Mouse (Mus musculus) olfactory bulb, adult 2 months (tissue): ENCODE results near the gene Dusp5. TPM values are rescaled to one million over a fixed set of nuclear protein-coding genes. Genes with fewer than 3 reads are reported as not detected.
A peak's percentile ranks its signal among the peaks of the same experiment; 100 is the strongest.
"Not testable (repeated sequence)": the region's sequence is repeated elsewhere in the genome, so short reads cannot be mapped to it uniquely, and the experiment has no call there.

Experiments
- H3K27ac ChIP-seq: fragments of 200-500 bp; 2 replicates; pipeline ENCODE4 v1.5.1; 2012; ENCODE audit warnings: low read depth, low read length; ENCODE audit not compliant: insufficient read depth
- H3K4me1 ChIP-seq: fragments of 200-500 bp; 2 replicates; pipeline ENCODE4 v1.6.1; 2012; ENCODE audit warnings: low read length; ENCODE audit not compliant: control insufficient read depth, insufficient read depth
- H3K4me3 ChIP-seq: fragments of 200-500 bp; 2 replicates; pipeline ENCODE4 v1.5.1; 2012; ENCODE audit warnings: mild to moderate bottlenecking, low read depth, low read length, moderate library complexity; ENCODE audit not compliant: insufficient read depth
- CTCF ChIP-seq: fragments of 200-500 bp; IDR thresholded peaks from 2 replicates; pipeline ENCODE4 v1.5.1; 2012; ENCODE audit warnings: low read depth, mild to moderate bottlenecking, low read length, moderate library complexity; ENCODE audit not compliant: insufficient read depth
- POLR2A ChIP-seq: fragments of 200-500 bp; IDR thresholded peaks from 2 replicates; pipeline ENCODE4 v1.6.1; 2012; ENCODE audit warnings: mild to moderate bottlenecking, low read depth, low read length, moderate library complexity; ENCODE audit not compliant: insufficient read depth
- WGBS: fragments of 180-500 bp; shearing (Covaris S2); methylation state at CpG from one replicate; pipeline ENCODE4 v1.1.7; 2018; 5-methylcytosine and 5-hydroxymethylcytosine counted together
- polyA plus RNA-seq: library from polyadenylated mRNA; stranded (reverse); fragments of >200 nt; gene quantifications from 2 replicates; pipeline ENCODE4 v1.2.4, GENCODE M21; 2012; ENCODE audit warnings: low replicate concordance; ENCODE audit not compliant: missing spikeins, insufficient read depth, insufficient read length

Dusp5 gene
- polyA plus RNA-seq, 1 experiment: not detected

- WGBS: 91% methylated on average over 4 of the region's 4 CpGs
- peaks cover 12% of the 10 kb centered on the region for H3K4me1 ChIP-seq
- TF ChIP-seq CTCF: no peak
- no peak for TF ChIP-seq POLR2A
- H3K4me3 ChIP-seq: no peak overlapping the region
- H3K27ac ChIP-seq: no peak overlapping the region
Observed at GRCm38 (mm10) chr19:53492528-53492927, 36.4 kb upstream of the Dusp5 start.

- Histone ChIP-seq H3K4me3 (no peak overlapping the region), H3K27ac (no peak overlapping the region), H3K4me1 (peaks cover 12% of the 10 kb centered on the region)
- no peak for TF ChIP-seq CTCF
- TF ChIP-seq POLR2A: no peak
- WGBS: 65% methylated on average over 5 of the region's 5 CpGs
Observed at GRCm38 (mm10) chr19:53493866-53494265, 35.0 kb upstream of the Dusp5 start.

DNA sequence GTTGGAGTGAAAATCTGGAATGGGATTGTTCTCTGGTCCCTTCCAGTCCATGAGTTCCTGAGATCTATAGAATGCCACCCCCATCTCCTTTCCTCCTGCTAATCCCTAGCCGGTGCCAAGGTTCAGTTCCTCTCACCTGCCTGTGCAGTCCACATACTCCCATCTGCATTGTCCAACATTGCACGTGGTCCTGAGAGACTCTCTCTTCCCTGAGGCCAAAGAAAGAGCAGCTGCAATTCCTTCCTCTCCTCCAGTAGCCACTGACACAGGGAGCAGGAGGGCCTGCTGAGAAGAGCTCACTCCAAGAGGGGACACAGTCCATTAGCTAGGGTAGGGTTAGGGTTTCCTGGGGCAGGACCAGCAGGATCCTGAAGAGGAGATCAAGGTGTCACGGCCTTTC is 31.0 kb upstream of the Dusp5 start:
- 79% methylated on average over 3 of the region's 3 CpGs for WGBS
- Histone ChIP-seq H3K4me3 (no peak overlapping the region), H3K27ac (no peak overlapping the region), H3K4me1 (peaks cover 26% of the 10 kb centered on the region)
- TF ChIP-seq POLR2A (no peak), CTCF (no peak)

- Histone ChIP-seq H3K27ac (no peak overlapping the region), H3K4me3 (no peak overlapping the region), H3K4me1 (peaks cover 31% of the 10 kb centered on the region)
- 86% methylated on average over 8 of the region's 8 CpGs for WGBS
- TF ChIP-seq POLR2A: no peak
- TF ChIP-seq CTCF: no peak
Observed at GRCm38 (mm10) chr19:53499049-53499448, 29.9 kb upstream of the Dusp5 start.

GRCm38 (mm10) chr19:53499451-53499940 is 29.4 kb upstream of the Dusp5 start:
- WGBS: 96% methylated on average over 4 of the region's 4 CpGs
- TF ChIP-seq CTCF (no peak), POLR2A (no peak)
- no peak overlapping the region for H3K27ac ChIP-seq
- no peak overlapping the region for H3K4me3 ChIP-seq
- peaks cover 32% of the 10 kb centered on the region for H3K4me1 ChIP-seq

DNA sequence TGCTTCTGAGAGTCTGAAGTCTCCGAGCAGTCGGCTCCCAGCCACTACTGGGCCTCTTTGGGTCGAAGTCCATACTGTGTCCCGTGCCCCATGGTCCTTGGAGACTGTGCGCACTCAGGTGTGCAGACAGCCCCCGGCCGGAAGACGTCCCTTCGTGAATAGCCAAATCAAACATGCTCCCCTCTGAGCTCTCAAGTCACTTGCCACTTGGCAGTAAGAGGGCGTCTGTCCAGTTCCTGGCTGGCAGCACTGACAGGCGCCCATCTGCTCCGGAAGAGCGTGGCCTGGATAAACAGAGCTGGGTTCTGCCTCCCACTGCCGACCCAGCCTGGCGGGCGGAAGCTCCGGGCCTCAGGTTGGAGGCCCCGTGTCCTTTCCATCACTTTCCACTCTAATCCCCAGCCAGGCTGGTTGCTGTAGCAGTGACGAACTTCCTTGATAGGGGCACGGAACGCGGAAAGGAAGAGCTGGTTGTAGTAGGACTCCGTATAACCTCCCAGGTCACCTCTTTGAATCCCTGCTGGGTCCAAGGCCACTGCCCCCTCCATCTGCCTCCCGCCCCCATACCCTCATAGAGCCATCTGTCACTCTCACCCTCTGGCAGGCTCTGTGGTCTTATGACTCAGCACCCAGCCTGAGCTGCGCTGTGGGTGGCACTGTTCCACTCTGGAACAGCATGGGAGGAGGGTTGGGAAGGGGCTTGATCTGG is 28.5 kb upstream of the Dusp5 start:
- TF ChIP-seq CTCF (no peak), POLR2A (no peak)
- H3K27ac ChIP-seq: peak overlapping the region; percentile 42; the same call in 1 of the 2 replicates
- H3K4me3 ChIP-seq: no peak overlapping the region
- H3K4me1 ChIP-seq: peaks cover 32% of the 10 kb centered on the region
- WGBS: 72% methylated on average over 25 of the region's 25 CpGs

- H3K4me3 ChIP-seq: not testable (repeated sequence)
- WGBS: 85% methylated on average over 7 of the region's 7 CpGs
- H3K27ac ChIP-seq: peak overlapping the region; percentile 42; the same call in 1 of the 2 replicates
- peaks cover 32% of the 10 kb centered on the region for H3K4me1 ChIP-seq
Observed at GRCm38 (mm10) chr19:53501239-53501638, 27.7 kb upstream of the Dusp5 start.

DNA sequence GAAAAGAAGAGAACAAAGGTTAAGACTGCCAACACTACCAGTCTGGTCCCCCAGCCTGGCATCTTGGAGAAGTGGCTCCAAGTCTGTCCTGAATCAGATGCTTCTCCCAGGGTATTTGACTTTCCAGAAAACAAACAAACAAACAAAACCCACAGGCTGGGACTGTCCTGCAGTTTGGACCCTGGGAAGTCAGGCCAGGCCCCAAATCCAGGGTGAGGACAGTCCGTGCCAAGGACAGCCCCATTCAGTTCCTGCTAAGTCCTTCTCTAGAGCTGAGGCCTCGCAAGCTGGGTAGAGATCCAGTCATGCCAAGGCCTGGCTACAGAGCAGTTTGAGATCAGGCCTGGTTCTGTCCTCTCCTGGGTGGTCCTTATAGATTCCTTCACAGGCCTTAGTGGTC is 27.1 kb upstream of the Dusp5 start:
- Histone ChIP-seq H3K4me3 (no peak overlapping the region), H3K4me1 (peaks cover 32% of the 10 kb centered on the region), H3K27ac (peak overlapping the region; percentile 24; the same call in 1 of the 2 replicates)
- no peak for TF ChIP-seq CTCF
- no peak for TF ChIP-seq POLR2A
- WGBS: 92% methylated on average over 2 of the region's 2 CpGs

GRCm38 (mm10) chr19:53502891-53503371 is 26.0 kb upstream of the Dusp5 start:
- Histone ChIP-seq H3K4me1 (peaks cover 39% of the 10 kb centered on the region), H3K4me3 (no peak overlapping the region), H3K27ac (peak overlapping the region; percentile 74)
- 26% methylated on average over 9 of the region's 9 CpGs for WGBS
- TF ChIP-seq CTCF (no peak), POLR2A (no peak)

DNA sequence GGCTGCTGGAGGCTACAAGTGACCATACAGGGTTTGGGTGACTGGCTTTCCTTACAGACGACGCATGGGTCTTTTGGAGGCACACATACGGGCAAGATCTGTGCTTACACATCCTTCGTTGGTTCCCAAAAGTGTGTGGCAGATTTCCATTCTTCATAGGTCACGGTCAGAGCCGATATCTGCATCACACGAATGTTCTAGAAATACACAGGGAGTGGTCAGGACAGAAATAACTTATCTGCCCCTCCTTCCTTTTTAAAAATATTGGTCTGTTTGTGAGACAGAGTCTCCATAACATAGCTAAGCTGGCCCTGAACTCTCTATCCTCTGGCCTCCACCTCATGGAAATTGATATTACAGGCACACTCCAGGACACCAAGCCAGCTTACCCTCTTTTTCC is 24.7 kb upstream of the Dusp5 start:
- Histone ChIP-seq H3K4me1 (peaks cover 39% of the 10 kb centered on the region), H3K4me3 (no peak overlapping the region), H3K27ac (no peak overlapping the region)
- TF ChIP-seq CTCF: no peak
- TF ChIP-seq POLR2A: no peak
- 88% methylated on average over 7 of the region's 7 CpGs for WGBS
